Mouse (Mus musculus): Measurements from ENCODE around the gene Rbfox3. TPM values are rescaled to one million over a fixed set of nuclear protein-coding genes. Genes with fewer than 3 reads are reported as not detected.
"Not testable (repeated sequence)": the region's sequence is repeated elsewhere in the genome, so short reads cannot be mapped to it uniquely, and the experiment has no call there.

Gene Rbfox3
- polyA plus RNA-seq, 1 experiment from 2014 or later = 0.35 TPM

- 62% methylated on average over 9 of the region's 9 CpGs for WGBS
- H3K4me3 ChIP-seq (ENCODE audit: low read length) = no peak overlapping the region
These were observed 119.1 kb downstream of the Rbfox3 start for GRCm38 (mm10) chr11:118792163-118792915.

GRCm38 (mm10) chr11:118791391-118791790, 120.0 kb downstream of the Rbfox3 start:
- Histone ChIP-seq H3K4me1 (replicated peaks; ENCODE audit: control insufficient read depth, insufficient read depth, low read length) (no peaks in the 10 kb centered on the region; the same call in 1 of the 2 replicates), H3K4me2 (ENCODE audit: low read depth, low read length) (no peak overlapping the region), H3K27ac (ENCODE audit: low read length) (no peak overlapping the region), H3K9ac (ENCODE audit: low read length) (no peak overlapping the region), H3K9me3 (ENCODE audit: control insufficient read depth, low read length) (0 out of 2 replicates have a peak, but pooled peaks cover 3% of the 10 kb centered on the region), H3K36me3 (ENCODE audit: control insufficient read depth, insufficient read depth, low read length) (no peaks in the 10 kb centered on the region), H3K27me3 (ENCODE audit: control insufficient read depth, insufficient read depth, low read depth, low read length) (no peaks in the 10 kb centered on the region), H3K4me3 (ENCODE audit: low read length) (no peak overlapping the region)
- WGBS = 57% methylated on average over 6 of the region's 6 CpGs
- ATAC-seq (ENCODE audit: low read depth) = no peak

More at GRCm38 (mm10) chr11:118792163-118792915, 119.1 kb downstream of the Rbfox3 start:
- no peaks in the 10 kb centered on the region for H3K36me3 ChIP-seq (ENCODE audit: control insufficient read depth, insufficient read depth, low read length)
- H3K9me3 ChIP-seq (ENCODE audit: control insufficient read depth, low read length) = 0 out of 2 replicates have a peak, but pooled peaks cover 3% of the 10 kb centered on the region
- H3K4me2 ChIP-seq (ENCODE audit: low read depth, low read length) = no peak overlapping the region
- no peak overlapping the region for H3K9ac ChIP-seq (ENCODE audit: low read length)
- H3K4me1 ChIP-seq (replicated peaks; ENCODE audit: control insufficient read depth, insufficient read depth, low read length) = no peaks in the 10 kb centered on the region; the same call in 1 of the 2 replicates
- ATAC-seq (ENCODE audit: low read depth) = no peak
- H3K27me3 ChIP-seq (ENCODE audit: control insufficient read depth, insufficient read depth, low read depth, low read length) = no peaks in the 10 kb centered on the region
- H3K27ac ChIP-seq (ENCODE audit: low read length) = no peak overlapping the region

- Histone ChIP-seq H3K27ac (ENCODE audit: low read length) (no peak overlapping the region), H3K36me3 (ENCODE audit: control insufficient read depth, insufficient read depth, low read length) (no peaks in the 10 kb centered on the region), H3K9me3 (ENCODE audit: control insufficient read depth, low read length) (0 out of 2 replicates have a peak, but pooled peaks cover 3% of the 10 kb centered on the region), H3K4me3 (ENCODE audit: low read length) (no peak overlapping the region), H3K4me2 (ENCODE audit: low read depth, low read length) (no peak overlapping the region), H3K9ac (ENCODE audit: low read length) (no peak overlapping the region), H3K4me1 (replicated peaks; ENCODE audit: control insufficient read depth, insufficient read depth, low read length) (no peaks in the 10 kb centered on the region), H3K27me3 (ENCODE audit: control insufficient read depth, insufficient read depth, low read depth, low read length) (no peaks in the 10 kb centered on the region)
- 78% methylated on average over 1 of the region's 1 CpGs for WGBS
- ATAC-seq (ENCODE audit: low read depth) = no peak
These were observed 123.3 kb downstream of the Rbfox3 start for GRCm38 (mm10) chr11:118788091-118788490.

- no peaks in the 10 kb centered on the region for H3K4me1 ChIP-seq (replicated peaks; ENCODE audit: control insufficient read depth, insufficient read depth, low read length)
- no peak for ATAC-seq (ENCODE audit: low read depth)
- H3K36me3 ChIP-seq (ENCODE audit: control insufficient read depth, insufficient read depth, low read length) = no peaks in the 10 kb centered on the region
- H3K27ac ChIP-seq (ENCODE audit: low read length) = no peak overlapping the region
- no peaks in the 10 kb centered on the region for H3K27me3 ChIP-seq (ENCODE audit: control insufficient read depth, insufficient read depth, low read depth, low read length)
- WGBS = 81% methylated on average over 5 of the region's 5 CpGs
- no peak overlapping the region for H3K4me2 ChIP-seq (ENCODE audit: low read depth, low read length)
- H3K9ac ChIP-seq (ENCODE audit: low read length) = no peak overlapping the region
- no peak overlapping the region for H3K4me3 ChIP-seq (ENCODE audit: low read length)
- H3K9me3 ChIP-seq (ENCODE audit: control insufficient read depth, low read length) = 0 out of 2 replicates have a peak, but pooled peaks cover under 1% of the 10 kb centered on the region
These were observed 128.7 kb downstream of the Rbfox3 start for GRCm38 (mm10) chr11:118782677-118783076.

GRCm38 (mm10) chr11:118775753-118776152, 135.6 kb downstream of the Rbfox3 start:
- WGBS = 7% methylated on average over 3 of the region's 3 CpGs
- no peak overlapping the region for H3K4me2 ChIP-seq (ENCODE audit: low read depth, low read length)
- no peak for ATAC-seq (ENCODE audit: low read depth)
- no peaks in the 10 kb centered on the region for H3K36me3 ChIP-seq (ENCODE audit: control insufficient read depth, insufficient read depth, low read length)
- H3K9ac ChIP-seq (ENCODE audit: low read length) = no peak overlapping the region
- no peaks in the 10 kb centered on the region for H3K9me3 ChIP-seq (ENCODE audit: control insufficient read depth, low read length)
- H3K4me3 ChIP-seq (ENCODE audit: low read length) = no peak overlapping the region
- H3K27ac ChIP-seq (ENCODE audit: low read length) = no peak overlapping the region
- no peaks in the 10 kb centered on the region for H3K27me3 ChIP-seq (ENCODE audit: control insufficient read depth, insufficient read depth, low read depth, low read length)
- no peaks in the 10 kb centered on the region for H3K4me1 ChIP-seq (replicated peaks; ENCODE audit: control insufficient read depth, insufficient read depth, low read length)

- not testable (repeated sequence) for H3K27ac ChIP-seq (ENCODE audit: low read length); H3K9ac ChIP-seq (ENCODE audit: low read length); H3K4me2 ChIP-seq (ENCODE audit: low read depth, low read length); H3K4me1 ChIP-seq (replicated peaks; ENCODE audit: control insufficient read depth, insufficient read depth, low read length); H3K4me3 ChIP-seq (ENCODE audit: low read length); ATAC-seq (ENCODE audit: low read depth); H3K36me3 ChIP-seq (ENCODE audit: control insufficient read depth, insufficient read depth, low read length); H3K9me3 ChIP-seq (ENCODE audit: control insufficient read depth, low read length); H3K27me3 ChIP-seq (ENCODE audit: control insufficient read depth, insufficient read depth, low read depth, low read length)
- 69% methylated on average over 2 of the region's 2 CpGs for WGBS
These were observed 136.6 kb downstream of the Rbfox3 start for GRCm38 (mm10) chr11:118774777-118775176.

GRCm38 (mm10) chr11:118773076-118773583, 138.3 kb downstream of the Rbfox3 start:
- Histone ChIP-seq H3K27ac (ENCODE audit: low read length) (no peak overlapping the region), H3K4me2 (ENCODE audit: low read depth, low read length) (no peak overlapping the region), H3K9ac (ENCODE audit: low read length) (no peak overlapping the region), H3K4me1 (replicated peaks; ENCODE audit: control insufficient read depth, insufficient read depth, low read length) (no peaks in the 10 kb centered on the region), H3K4me3 (ENCODE audit: low read length) (no peak overlapping the region), H3K36me3 (ENCODE audit: control insufficient read depth, insufficient read depth, low read length) (no peaks in the 10 kb centered on the region), H3K27me3 (ENCODE audit: control insufficient read depth, insufficient read depth, low read depth, low read length) (no peaks in the 10 kb centered on the region), H3K9me3 (ENCODE audit: control insufficient read depth, low read length) (no peaks in the 10 kb centered on the region)
- ATAC-seq (ENCODE audit: low read depth) = no peak
- WGBS = 42% methylated on average over 12 of the region's 12 CpGs

GRCm38 (mm10) chr11:118771358-118771757, 140.0 kb downstream of the Rbfox3 start:
- Histone ChIP-seq H3K4me2 (ENCODE audit: low read depth, low read length) (no peak overlapping the region), H3K4me1 (replicated peaks; ENCODE audit: control insufficient read depth, insufficient read depth, low read length) (no peaks in the 10 kb centered on the region), H3K27ac (ENCODE audit: low read length) (no peak overlapping the region), H3K36me3 (ENCODE audit: control insufficient read depth, insufficient read depth, low read length) (no peaks in the 10 kb centered on the region), H3K9me3 (ENCODE audit: control insufficient read depth, low read length) (no peaks in the 10 kb centered on the region), H3K4me3 (ENCODE audit: low read length) (no peak overlapping the region), H3K9ac (ENCODE audit: low read length) (no peak overlapping the region), H3K27me3 (ENCODE audit: control insufficient read depth, insufficient read depth, low read depth, low read length) (no peaks in the 10 kb centered on the region)
- WGBS = 79% methylated on average over 4 of the region's 4 CpGs
- ATAC-seq (ENCODE audit: low read depth) = no peak

- 92% methylated on average over 7 of the region's 7 CpGs for WGBS
- H3K27me3 ChIP-seq (ENCODE audit: control insufficient read depth, insufficient read depth, low read depth, low read length) = no peaks in the 10 kb centered on the region
- H3K4me1 ChIP-seq (replicated peaks; ENCODE audit: control insufficient read depth, insufficient read depth, low read length) = no peaks in the 10 kb centered on the region
- H3K9me3 ChIP-seq (ENCODE audit: control insufficient read depth, low read length) = no peaks in the 10 kb centered on the region
- no peak overlapping the region for H3K4me3 ChIP-seq (ENCODE audit: low read length)
- H3K9ac ChIP-seq (ENCODE audit: low read length) = no peak overlapping the region
- no peak overlapping the region for H3K27ac ChIP-seq (ENCODE audit: low read length)
- no peaks in the 10 kb centered on the region for H3K36me3 ChIP-seq (ENCODE audit: control insufficient read depth, insufficient read depth, low read length)
- no peak for ATAC-seq (ENCODE audit: low read depth)
- H3K4me2 ChIP-seq (ENCODE audit: low read depth, low read length) = no peak overlapping the region
These were observed 140.6 kb downstream of the Rbfox3 start for GRCm38 (mm10) chr11:118770789-118771188.

Data from lung, embryonic 16.5 days (tissue).